Mouse (Mus musculus) liver, embryonic 14.5 days (tissue): ENCODE measurements around the gene Osbpl3.

Experiments used
- CTCF ChIP-seq: IDR thresholded peaks from 2 replicates; pipeline ENCODE4 v1.5.1; 2016; ENCODE audit warnings: antibody characterized with exemption, low read depth, control low read depth
- EP300 ChIP-seq: IDR thresholded peaks from 2 replicates; pipeline ENCODE4 v1.6.1; 2016; ENCODE audit warnings: antibody characterized with exemption, low read depth

DNA sequence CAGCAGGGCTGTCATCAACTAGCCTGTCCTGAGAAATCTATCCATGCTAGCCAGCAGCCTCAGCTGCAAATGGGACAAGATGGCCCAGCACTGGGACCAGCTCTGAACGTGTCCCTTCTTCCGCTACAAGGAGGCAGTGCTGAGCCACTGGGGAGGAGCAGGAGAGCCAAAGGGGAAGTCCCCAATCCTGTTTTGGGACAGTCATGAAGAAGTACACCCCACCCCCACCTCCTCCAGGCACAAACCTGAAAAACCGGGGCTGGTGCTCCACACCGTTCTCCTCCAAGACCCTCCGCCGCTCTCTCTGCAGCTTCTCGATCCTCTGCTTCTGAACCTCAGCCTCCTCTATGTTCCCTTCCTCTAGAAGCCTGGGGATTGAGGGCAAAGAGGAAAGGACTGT, 156.9 kb downstream of the Osbpl3 start:
- peak; percentile 27 for TF ChIP-seq CTCF
- no peak for TF ChIP-seq EP300
